In the genomic region with DNA sequence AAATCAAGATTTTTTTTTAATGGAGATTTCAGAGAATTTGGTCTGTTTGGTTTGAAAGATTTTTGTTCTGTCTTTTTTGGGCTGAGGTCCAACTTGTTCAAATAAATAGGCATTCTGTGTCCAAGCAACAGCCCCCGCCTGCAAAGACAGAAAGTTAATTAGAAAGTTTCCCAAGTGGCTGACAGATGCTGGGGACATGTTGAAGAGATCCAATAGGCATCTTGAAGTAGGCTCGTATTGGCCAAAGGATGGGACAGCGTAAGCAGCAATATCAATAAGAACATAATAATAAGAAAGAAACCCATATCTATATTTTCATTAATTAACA, we compare ENCODE assay signal across 39 mouse cellular contexts. TPM values are rescaled to one million over a fixed set of nuclear protein-coding genes. Genes with fewer than 3 reads are reported as not detected.
DNase-seq lines count a peak whose midpoint lies in the region; ATAC-seq and TF ChIP-seq lines count a peak whose summit lies in the region.
"Had no signal": no experiment of that assay in that cellular context is flagged by ENCODE, and none has a peak within 500 bp of the region (broad histone marks: within the 10 kb centered on the region; RNA-seq: fewer than 3 reads in every experiment).

No protein-coding gene starts in this region.

- 88% methylated on average over 3 of the region's 3 CpGs for WGBS in heart, embryonic 11.5 days (ENCODE audit: insufficient replicate concordance)
- 69% methylated on average over 3 of the region's 3 CpGs for WGBS in lung, embryonic 15.5 days
- WGBS in midbrain, postnatal 0 days: 70% methylated on average over 3 of the region's 3 CpGs
- 67% methylated on average over 3 of the region's 3 CpGs for WGBS in midbrain, embryonic 16.5 days

- peaks cover 31% of the 10 kb centered on the region for H3K36me3 ChIP-seq in heart, embryonic 11.5 days (ENCODE audit: control insufficient read depth, insufficient read depth, low read length)
- peaks cover 50% of the 10 kb centered on the region for H3K36me3 ChIP-seq in lung, embryonic 15.5 days
- peaks cover 5% of the 10 kb centered on the region for H3K36me3 ChIP-seq in midbrain, postnatal 0 days (ENCODE audit: insufficient read depth, low read length)
- H3K36me3 ChIP-seq in midbrain, embryonic 16.5 days (ENCODE audit: control insufficient read depth, insufficient read depth, low read length): 0 out of 2 replicates have a peak, but pooled peaks cover 2% of the 10 kb centered on the region

- no peak for ATAC-seq in heart, embryonic 11.5 days (replicated peaks; ENCODE audit: insufficient number of reproducible peaks, low FRiP score, low TSS enrichment)
- ATAC-seq in lung, embryonic 15.5 days (ENCODE audit: borderline replicate concordance, extremely low read depth, low FRiP score, low TSS enrichment): no peak
- no peak for ATAC-seq in midbrain, postnatal 0 days (ENCODE audit: low FRiP score)
- ATAC-seq in midbrain, embryonic 16.5 days: no peak
- no peak for ATAC-seq in frontal cortex, adult (ENCODE audit: low TSS enrichment)
- ATAC-seq: CD4-positive, CD25-positive, alpha-beta regulatory T cell, adult 4 months; intestine, embryonic 16.5 days had no signal

- no peak overlapping the region for H3K9ac ChIP-seq in heart, embryonic 11.5 days (ENCODE audit: low read depth, low read length)
- no peak overlapping the region for H3K9ac ChIP-seq in lung, embryonic 15.5 days
- H3K9ac ChIP-seq in midbrain, postnatal 0 days (replicated peaks; ENCODE audit: low read length, poor library complexity, severe bottlenecking): no peak overlapping the region
- no peak overlapping the region for H3K9ac ChIP-seq in midbrain, embryonic 16.5 days (ENCODE audit: low read depth, low read length)
- H3K9ac ChIP-seq: embryonic facial prominence, embryonic 15.5 days; forebrain, embryonic 12.5 days; heart, embryonic 12.5 days; limb, embryonic 13.5 days; midbrain, embryonic 13.5 days; neural tube, embryonic 12.5 days had no signal

- no peak for TF ChIP-seq CTCF in midbrain, postnatal 0 days (IDR thresholded peaks at IDR 0.05)

- H3K27me3 ChIP-seq in heart, embryonic 11.5 days (ENCODE audit: control insufficient read depth, insufficient read depth, low read length): no peaks in the 10 kb centered on the region
- H3K27me3 ChIP-seq in lung, embryonic 15.5 days: no peaks in the 10 kb centered on the region
- no peaks in the 10 kb centered on the region for H3K27me3 ChIP-seq in midbrain, postnatal 0 days (ENCODE audit: insufficient read depth, low read length)
- no peaks in the 10 kb centered on the region for H3K27me3 ChIP-seq in midbrain, embryonic 16.5 days (ENCODE audit: control insufficient read depth, insufficient read depth, low read depth, low read length)
- H3K27me3 ChIP-seq: embryonic facial prominence, embryonic 15.5 days; forebrain, embryonic 12.5 days; heart, embryonic 12.5 days; limb, embryonic 13.5 days; midbrain, embryonic 13.5 days; neural tube, embryonic 12.5 days had no signal

- H3K9me3 ChIP-seq in heart, embryonic 11.5 days (replicated peaks; ENCODE audit: control insufficient read depth, low read length): no peaks in the 10 kb centered on the region
- H3K9me3 ChIP-seq in lung, embryonic 15.5 days: no peaks in the 10 kb centered on the region
- no peaks in the 10 kb centered on the region for H3K9me3 ChIP-seq in midbrain, postnatal 0 days (ENCODE audit: low read length)
- no peaks in the 10 kb centered on the region for H3K9me3 ChIP-seq in midbrain, embryonic 16.5 days (replicated peaks; ENCODE audit: control insufficient read depth, low read length, poor library complexity, severe bottlenecking)
- H3K9me3 ChIP-seq: embryonic facial prominence, embryonic 15.5 days; forebrain, embryonic 12.5 days; midbrain, embryonic 13.5 days; neural tube, embryonic 12.5 days had no signal

- peak; percentile 86 for DNase-seq in heart, adult 11 months
- DNase-seq in lung, postnatal 14 days: no peak
- DNase-seq in midbrain, postnatal 0 days (ENCODE audit: low spot score): peak; percentile 19
- DNase-seq: adrenal gland, postnatal 14 days; cerebellum, adult 18-20 months; cerebellum, postnatal 14 days; heart, postnatal 14 days; kidney, adult 8-10 months; kidney, postnatal 4 days; right cerebral cortex, adult 18-20 months; right cerebral cortex, postnatal 4 days; thymus, adult 18-20 months; thymus, postnatal 25 days had no signal

- H3K4me3 ChIP-seq in heart, embryonic 11.5 days (ENCODE audit: low read depth, low read length): no peak overlapping the region
- no peak overlapping the region for H3K4me3 ChIP-seq in lung, embryonic 15.5 days
- H3K4me3 ChIP-seq in midbrain, postnatal 0 days (ENCODE audit: low read depth, low read length): no peak overlapping the region
- no peak overlapping the region for H3K4me3 ChIP-seq in midbrain, embryonic 16.5 days (ENCODE audit: low read depth, low read length)
- H3K4me3 ChIP-seq: embryonic facial prominence, embryonic 10.5 days; embryonic facial prominence, embryonic 15.5 days; forebrain, embryonic 12.5 days; heart, embryonic 12.5 days; limb, embryonic 13.5 days; midbrain, embryonic 13.5 days; myocyte; neural tube, embryonic 12.5 days had no signal

- H3K27ac ChIP-seq in heart, embryonic 11.5 days (ENCODE audit: low read depth, low read length): no peak overlapping the region
- peak overlapping the region; percentile 55; the same call in 1 of the 2 replicates for H3K27ac ChIP-seq in lung, embryonic 15.5 days
- no peak overlapping the region for H3K27ac ChIP-seq in midbrain, postnatal 0 days (ENCODE audit: low read depth, low read length)
- H3K27ac ChIP-seq in midbrain, embryonic 16.5 days (ENCODE audit: low read length): no peak overlapping the region
- H3K27ac ChIP-seq: embryonic facial prominence, embryonic 10.5 days; embryonic facial prominence, embryonic 15.5 days; forebrain, embryonic 12.5 days; kidney, postnatal 0 days; limb, embryonic 13.5 days; midbrain, embryonic 13.5 days; neural tube, embryonic 12.5 days had no signal

- peaks cover 7% of the 10 kb centered on the region for H3K4me1 ChIP-seq in heart, embryonic 11.5 days (ENCODE audit: control insufficient read depth, insufficient read depth, low read length)
- peaks cover 7% of the 10 kb centered on the region for H3K4me1 ChIP-seq in lung, embryonic 15.5 days
- no peaks in the 10 kb centered on the region for H3K4me1 ChIP-seq in midbrain, postnatal 0 days (ENCODE audit: insufficient read depth, low read length)
- H3K4me1 ChIP-seq in midbrain, embryonic 16.5 days (ENCODE audit: control insufficient read depth, insufficient read depth, low read length): no peaks in the 10 kb centered on the region
- H3K4me1 ChIP-seq: embryonic facial prominence, embryonic 10.5 days; embryonic facial prominence, embryonic 15.5 days; neural tube, embryonic 12.5 days had no signal

- H3K4me2 ChIP-seq in heart, embryonic 11.5 days: no peak overlapping the region
- H3K4me2 ChIP-seq in lung, embryonic 15.5 days: no peak overlapping the region
- no peak overlapping the region for H3K4me2 ChIP-seq in midbrain, postnatal 0 days (ENCODE audit: low read depth, low read length, poor library complexity, severe bottlenecking)
- H3K4me2 ChIP-seq in midbrain, embryonic 16.5 days (ENCODE audit: low read length): no peak overlapping the region
- H3K4me2 ChIP-seq: embryonic facial prominence, embryonic 15.5 days; forebrain, embryonic 12.5 days; heart, embryonic 12.5 days; limb, embryonic 13.5 days; liver, embryonic 11.5 days; midbrain, embryonic 13.5 days; neural tube, embryonic 12.5 days had no signal

RNA-seq across cellular contexts. Expression of a gene that starts 8.3 kb away (rescaled TPM):
- polyA plus RNA-seq in heart, embryonic 11.5 days (2014; fragmentation: Nextera tagmentation; extraction: Ambion mirVana): 35.0 and 35.7 TPM in 2 replicates
- polyA plus RNA-seq in lung, embryonic 15.5 days (2015; fragmentation: Nextera tagmentation; extraction: Ambion mirVana): 73.0 and 77.3 TPM in 2 replicates
- total RNA-seq in midbrain, postnatal 0 days (2014; rRNA removed): 14.5 and 14.8 TPM in 2 replicates
- polyA plus RNA-seq in midbrain, postnatal 0 days (2015; fragmentation: Nextera tagmentation; extraction: Ambion mirVana): 22.4 and 24.7 TPM in 2 replicates
- 19.4 and 20.0 TPM in 2 replicates for polyA plus RNA-seq in midbrain, embryonic 16.5 days (2015; fragmentation: Nextera tagmentation; extraction: Ambion mirVana)

RNA-seq across cellular contexts. Expression of a gene that starts 21.7 kb away (rescaled TPM):
- not detected in 2 replicates for polyA plus RNA-seq in heart, embryonic 11.5 days (2014; fragmentation: Nextera tagmentation; extraction: Ambion mirVana)
- polyA plus RNA-seq in lung, embryonic 15.5 days (2015; fragmentation: Nextera tagmentation; extraction: Ambion mirVana): 0.15 TPM in 1 of 2 replicates, not detected in the other
- total RNA-seq in midbrain, postnatal 0 days (2014; rRNA removed): 0.09 TPM in 1 of 2 replicates, not detected in the other
- not detected in 2 replicates for polyA plus RNA-seq in midbrain, postnatal 0 days (2015; fragmentation: Nextera tagmentation; extraction: Ambion mirVana)
- polyA plus RNA-seq in midbrain, embryonic 16.5 days (2015; fragmentation: Nextera tagmentation; extraction: Ambion mirVana): not detected in 2 replicates
- total RNA-seq: gastrocnemius, adult 8-10 months; heart, postnatal 14 days; layer of hippocampus, adult 8-10 months; layer of hippocampus, postnatal 25 days; left cerebral cortex, adult 8-10 months; left cerebral cortex, postnatal 36 days had no signal
- polyA plus RNA-seq: CD4-positive, CD25-positive, alpha-beta regulatory T cell, adult 4 months; cortical plate, adult 2 months; embryonic facial prominence, embryonic 10.5 days; forebrain, embryonic 12.5 days; frontal cortex, adult 2 months; heart, embryonic 12.5 days; hindbrain, embryonic 11.5 days; intestine, embryonic 16.5 days; kidney, postnatal 0 days; limb, embryonic 13.5 days; liver, embryonic 11.5 days; liver, embryonic 16.5 days; midbrain, embryonic 13.5 days; myocyte; neural tube, embryonic 12.5 days; stomach, postnatal 0 days had no signal
